Mouse (Mus musculus) neural tube, embryonic 11.5 days (tissue): ENCODE measurements around the gene Smyd4. TPM values are rescaled to one million over a fixed set of nuclear protein-coding genes. Genes with fewer than 3 reads are reported as not detected.

Source experiments
- ATAC-seq: fragments of 200-750 bp; cut with Nextera tagmentation; 2 replicates; pipeline ENCODE4 v1.8.0; 2017; ENCODE audit warnings: moderate number of reproducible peaks, mild to moderate bottlenecking, moderate TSS enrichment, moderate library complexity; ENCODE audit not compliant: insufficient read depth, low FRiP score, low TSS enrichment
- DNase-seq: peaks from one replicate; pipeline ENCODE4 v3.0.0-alpha.2; 2015; ENCODE audit warnings: low spot score
- H3K27ac ChIP-seq: fragments of 300-500 bp; sonication (generic); 2 replicates; pipeline ENCODE4 v1.5.1; 2014; ENCODE audit warnings: low read depth, mild to moderate bottlenecking, low read length
- H3K27me3 ChIP-seq: fragments of 300-500 bp; sonication (generic); 2 replicates; pipeline ENCODE4 v1.6.1; 2014; ENCODE audit warnings: mild to moderate bottlenecking, low read length, mixed read lengths; ENCODE audit not compliant: control insufficient read depth, insufficient read depth
- H3K36me3 ChIP-seq: fragments of 300-500 bp; sonication (generic); 2 replicates; pipeline ENCODE4 v1.6.1; 2014; ENCODE audit warnings: mild to moderate bottlenecking, low read length, moderate library complexity, mixed read lengths; ENCODE audit not compliant: control insufficient read depth, insufficient read depth
- H3K4me1 ChIP-seq: fragments of 300-500 bp; sonication (generic); 2 replicates; pipeline ENCODE4 v1.6.1; 2014; ENCODE audit warnings: low read length, mixed read lengths; ENCODE audit not compliant: control insufficient read depth, insufficient read depth
- H3K4me2 ChIP-seq: fragments of 300-500 bp; sonication (generic); 2 replicates; pipeline ENCODE4 v1.6.1; 2014; ENCODE audit warnings: low read depth, mild to moderate bottlenecking, moderate library complexity
- H3K4me3 ChIP-seq: fragments of 300-500 bp; sonication (generic); 2 replicates; pipeline ENCODE4 v1.5.1; 2014; ENCODE audit warnings: low read depth, low read length
- H3K9ac ChIP-seq: fragments of 300-500 bp; sonication (generic); 2 replicates; pipeline ENCODE4 v1.6.1; 2014; ENCODE audit warnings: mild to moderate bottlenecking, low read length
- H3K9me3 ChIP-seq: fragments of 300-500 bp; sonication (generic); 2 replicates; pipeline ENCODE4 v1.6.1; 2016; ENCODE audit warnings: low read length; ENCODE audit not compliant: control insufficient read depth
- WGBS: fragments of 180-500 bp; shearing (Covaris S2); extraction: QIAGEN DNeasy Blood & Tissue Kit; methylation state at CpG from one replicate; pipeline ENCODE4 v1.1.7; 2014; 5-methylcytosine and 5-hydroxymethylcytosine counted together
- polyA plus RNA-seq: library from polyadenylated mRNA; unstranded; fragments of >200 nt; fragmentation: Nextera tagmentation; extraction: Ambion mirVana; gene quantifications from 2 replicates; pipeline ENCODE4 v1.2.1, GENCODE M21; 2014

Smyd4 gene
- polyA plus RNA-seq, 1 experiment from 2014 or later: 13.4 TPM

- Histone ChIP-seq H3K36me3 (peaks cover 10% of the 10 kb centered on the region), H3K4me3 (no peak overlapping the region), H3K27ac (no peak overlapping the region), H3K4me1 (no peaks in the 10 kb centered on the region), H3K4me2 (no peak overlapping the region), H3K9me3 (no peaks in the 10 kb centered on the region), H3K9ac (no peak overlapping the region), H3K27me3 (no peaks in the 10 kb centered on the region)
- 93% methylated on average over 14 of the region's 14 CpGs for WGBS
- no peak for DNase-seq
- no peak for ATAC-seq
These were observed 8.2 kb upstream of the Smyd4 start for GRCm38 (mm10) chr11:75340076-75340475.

GRCm38 (mm10) chr11:75340698-75341345 is 7.4 kb upstream of the Smyd4 start:
- H3K36me3 ChIP-seq: peaks cover 10% of the 10 kb centered on the region
- no peaks in the 10 kb centered on the region for H3K9me3 ChIP-seq
- H3K4me2 ChIP-seq: no peak overlapping the region
- ATAC-seq (no peak), DNase-seq (no peak)
- no peaks in the 10 kb centered on the region for H3K4me1 ChIP-seq
- WGBS: 87% methylated on average over 12 of the region's 12 CpGs
- no peaks in the 10 kb centered on the region for H3K27me3 ChIP-seq
- no peak overlapping the region for H3K9ac ChIP-seq
- no peak overlapping the region for H3K27ac ChIP-seq
- no peak overlapping the region for H3K4me3 ChIP-seq

- Histone ChIP-seq H3K9ac (no peak overlapping the region), H3K4me3 (no peak overlapping the region), H3K27ac (no peak overlapping the region), H3K36me3 (peaks cover 6% of the 10 kb centered on the region; the same call in 1 of the 2 replicates), H3K27me3 (no peaks in the 10 kb centered on the region), H3K4me2 (no peak overlapping the region), H3K9me3 (no peaks in the 10 kb centered on the region), H3K4me1 (peaks cover 7% of the 10 kb centered on the region)
- DNase-seq: no peak
- ATAC-seq: no peak
- WGBS: 92% methylated on average over 2 of the region's 2 CpGs
These were observed 5.1 kb upstream of the Smyd4 start for GRCm38 (mm10) chr11:75343096-75343495.

DNA sequence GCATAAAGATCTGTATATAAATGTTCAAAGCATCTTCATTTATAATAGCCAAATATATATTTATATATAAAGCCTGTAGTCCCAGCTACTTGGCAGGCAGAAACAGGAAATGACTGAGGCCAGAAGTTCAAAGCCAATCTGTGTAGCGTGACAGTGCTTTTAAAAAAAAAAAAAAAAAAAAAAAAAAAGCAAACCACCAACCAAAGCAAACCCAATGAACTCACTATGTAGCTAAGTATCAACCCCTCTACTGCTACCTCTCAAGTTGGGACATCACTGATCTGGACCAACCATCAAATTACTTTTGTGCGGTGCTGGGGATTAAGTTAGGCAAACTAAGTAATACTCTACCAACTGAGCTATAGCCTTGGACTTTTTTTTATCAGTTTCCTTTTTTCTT is 4.1 kb upstream of the Smyd4 start:
- Histone ChIP-seq H3K9me3 (no peaks in the 10 kb centered on the region), H3K4me3 (no peak overlapping the region), H3K27me3 (no peaks in the 10 kb centered on the region), H3K4me1 (peaks cover 7% of the 10 kb centered on the region), H3K4me2 (no peak overlapping the region), H3K36me3 (peaks cover 6% of the 10 kb centered on the region; the same call in 1 of the 2 replicates), H3K9ac (no peak overlapping the region), H3K27ac (no peak overlapping the region)
- ATAC-seq (no peak), DNase-seq (no peak)
- WGBS: 81% methylated on average over 2 of the region's 2 CpGs

GRCm38 (mm10) chr11:75344716-75345115 is 3.5 kb upstream of the Smyd4 start:
- Histone ChIP-seq H3K27ac (no peak overlapping the region), H3K4me1 (peaks cover 7% of the 10 kb centered on the region), H3K9me3 (no peaks in the 10 kb centered on the region), H3K4me3 (no peak overlapping the region), H3K9ac (no peak overlapping the region), H3K27me3 (no peaks in the 10 kb centered on the region), H3K36me3 (peaks cover 4% of the 10 kb centered on the region; the same call in 1 of the 2 replicates), H3K4me2 (no peak overlapping the region)
- 94% methylated on average over 5 of the region's 5 CpGs for WGBS
- ATAC-seq (no peak), DNase-seq (no peak)

- Histone ChIP-seq H3K27me3 (no peaks in the 10 kb centered on the region), H3K4me2 (no peak overlapping the region; the same call in 1 of the 2 replicates), H3K27ac (no peak overlapping the region), H3K36me3 (peaks cover 2% of the 10 kb centered on the region; the same call in 1 of the 2 replicates), H3K9ac (no peak overlapping the region), H3K4me1 (peaks cover 7% of the 10 kb centered on the region), H3K4me3 (no peak overlapping the region; the same call in 1 of the 2 replicates), H3K9me3 (no peaks in the 10 kb centered on the region)
- no peak for DNase-seq
- 70% methylated on average over 3 of the region's 4 CpGs for WGBS
- ATAC-seq: no peak
These were observed 1.6 kb upstream of the Smyd4 start for GRCm38 (mm10) chr11:75346556-75347187.

DNA sequence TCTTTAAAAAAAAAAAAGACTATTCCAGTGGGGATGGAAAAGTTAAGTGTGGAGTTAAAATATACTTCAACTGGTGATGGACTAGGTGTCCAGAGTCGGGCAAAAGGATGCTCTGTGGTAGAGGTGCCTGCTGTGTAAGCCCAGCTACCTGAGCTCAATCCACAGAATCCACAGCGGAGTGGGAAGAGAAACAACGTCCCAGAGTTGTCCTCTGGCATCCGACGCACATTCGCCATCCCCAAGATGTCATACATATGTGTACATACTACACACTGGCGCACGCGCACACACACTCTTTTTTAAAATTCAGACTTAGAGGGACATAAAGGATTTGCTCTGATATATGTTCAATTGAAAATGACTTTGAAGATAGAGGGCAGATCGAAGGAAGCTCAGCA is 1.0 kb upstream of the Smyd4 start:
- Histone ChIP-seq H3K4me2 (peak overlapping the region; percentile 73), H3K36me3 (peaks cover 2% of the 10 kb centered on the region; the same call in 1 of the 2 replicates), H3K9me3 (no peaks in the 10 kb centered on the region), H3K27ac (no peak overlapping the region), H3K4me3 (peak overlapping the region; percentile 73), H3K4me1 (peaks cover 7% of the 10 kb centered on the region), H3K9ac (no peak overlapping the region), H3K27me3 (no peaks in the 10 kb centered on the region)
- no peak for ATAC-seq
- DNase-seq: no peak
- 50% methylated on average over 10 of the region's 10 CpGs for WGBS

- Histone ChIP-seq H3K9me3 (no peaks in the 10 kb centered on the region), H3K4me3 (peak overlapping the region; percentile 73), H3K9ac (peak overlapping the region; percentile 75), H3K36me3 (peaks cover 2% of the 10 kb centered on the region; the same call in 1 of the 2 replicates), H3K4me1 (peaks cover 7% of the 10 kb centered on the region), H3K27ac (no peak overlapping the region), H3K4me2 (peak overlapping the region; percentile 73), H3K27me3 (no peaks in the 10 kb centered on the region)
- ATAC-seq (no peak), DNase-seq (no peak)
- 2% methylated on average over 10 of the region's 10 CpGs for WGBS
These were observed 637 bp upstream of the Smyd4 start for GRCm38 (mm10) chr11:75347596-75347995.

DNA sequence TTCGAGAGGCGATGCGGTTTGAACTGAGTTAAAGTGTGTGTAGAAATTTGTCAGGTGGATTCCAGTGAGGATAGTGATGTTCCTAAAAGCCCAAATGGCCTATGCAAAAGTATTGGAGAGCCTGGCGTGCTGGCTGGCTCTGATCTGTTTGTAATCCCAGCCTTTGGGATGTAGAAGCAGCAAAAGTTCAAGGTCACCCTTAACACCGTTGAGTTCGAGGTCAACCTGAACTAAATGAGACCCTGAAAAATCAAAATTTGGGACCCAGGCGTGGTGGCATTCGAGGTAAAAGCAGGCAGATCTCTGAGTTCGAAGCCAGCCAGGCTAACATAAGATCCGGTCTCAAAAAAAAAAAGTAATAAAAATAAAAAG is 643 bp downstream of the Smyd4 start:
- peaks cover 7% of the 10 kb centered on the region for H3K4me1 ChIP-seq
- H3K36me3 ChIP-seq: no peaks in the 10 kb centered on the region
- peak overlapping the region; percentile 73 for H3K4me3 ChIP-seq
- no peaks in the 10 kb centered on the region for H3K27me3 ChIP-seq
- WGBS: 54% methylated on average over 10 of the region's 10 CpGs
- ATAC-seq (no peak), DNase-seq (no peak)
- H3K27ac ChIP-seq: no peak overlapping the region
- H3K9me3 ChIP-seq: no peaks in the 10 kb centered on the region
- H3K4me2 ChIP-seq: peak overlapping the region; percentile 73
- peak overlapping the region; percentile 75 for H3K9ac ChIP-seq
